Mouse (Mus musculus) hindbrain, embryonic 13.5 days (tissue): Measurements from ENCODE around the gene Lrrc8e. TPM values are rescaled to one million over a fixed set of nuclear protein-coding genes. Genes with fewer than 3 reads are reported as not detected.
A peak's percentile ranks its signal among the peaks of the same experiment; 100 is the strongest.

Experiments
- ATAC-seq: fragments of 200-750 bp; cut with Nextera tagmentation; 2 replicates; pipeline ENCODE4 v1.8.0; 2017; ENCODE audit warnings: moderate TSS enrichment; ENCODE audit not compliant: low FRiP score
- H3K27ac ChIP-seq: fragments of 300-500 bp; sonication (generic); 2 replicates; pipeline ENCODE4 v1.5.1; 2015; ENCODE audit warnings: inconsistent platforms, mild to moderate bottlenecking, moderate library complexity
- H3K27me3 ChIP-seq: fragments of 300-500 bp; sonication (generic); 2 replicates; pipeline ENCODE4 v1.6.1; 2015; ENCODE audit warnings: mild to moderate bottlenecking, inconsistent platforms
- H3K36me3 ChIP-seq: fragments of 300-500 bp; sonication (generic); 2 replicates; pipeline ENCODE4 v1.6.1; 2015; ENCODE audit warnings: mild to moderate bottlenecking, inconsistent platforms
- H3K4me1 ChIP-seq: fragments of 300-500 bp; sonication (generic); replicated peaks from 2 replicates; pipeline ENCODE4 v1.6.1; 2015; ENCODE audit warnings: inconsistent platforms
- H3K4me2 ChIP-seq: fragments of 300-500 bp; sonication (generic); 2 replicates; pipeline ENCODE4 v1.6.1; 2015; ENCODE audit warnings: inconsistent platforms, mild to moderate bottlenecking, moderate library complexity
- H3K4me3 ChIP-seq: fragments of 300-500 bp; sonication (generic); 2 replicates; pipeline ENCODE4 v1.5.1; 2015; ENCODE audit warnings: mild to moderate bottlenecking, inconsistent platforms
- H3K9ac ChIP-seq: fragments of 300-500 bp; sonication (generic); 2 replicates; pipeline ENCODE4 v1.6.1; 2015; ENCODE audit warnings: mild to moderate bottlenecking, inconsistent platforms
- H3K9me3 ChIP-seq: fragments of 300-500 bp; sonication (generic); 2 replicates; pipeline ENCODE4 v1.6.1; 2016; ENCODE audit warnings: inconsistent platforms
- WGBS: fragments of 180-500 bp; shearing (Covaris S2); methylation state at CpG from one replicate; pipeline ENCODE4 v1.1.7; 2015; 5-methylcytosine and 5-hydroxymethylcytosine counted together
- polyA plus RNA-seq: library from polyadenylated mRNA; unstranded; fragments of >200 nt; fragmentation: Nextera tagmentation; extraction: Ambion mirVana; gene quantifications from 2 replicates; pipeline ENCODE4 v1.2.1, GENCODE M21; 2015

Gene Lrrc8e
- not detected in 2 replicates for polyA plus RNA-seq

DNA sequence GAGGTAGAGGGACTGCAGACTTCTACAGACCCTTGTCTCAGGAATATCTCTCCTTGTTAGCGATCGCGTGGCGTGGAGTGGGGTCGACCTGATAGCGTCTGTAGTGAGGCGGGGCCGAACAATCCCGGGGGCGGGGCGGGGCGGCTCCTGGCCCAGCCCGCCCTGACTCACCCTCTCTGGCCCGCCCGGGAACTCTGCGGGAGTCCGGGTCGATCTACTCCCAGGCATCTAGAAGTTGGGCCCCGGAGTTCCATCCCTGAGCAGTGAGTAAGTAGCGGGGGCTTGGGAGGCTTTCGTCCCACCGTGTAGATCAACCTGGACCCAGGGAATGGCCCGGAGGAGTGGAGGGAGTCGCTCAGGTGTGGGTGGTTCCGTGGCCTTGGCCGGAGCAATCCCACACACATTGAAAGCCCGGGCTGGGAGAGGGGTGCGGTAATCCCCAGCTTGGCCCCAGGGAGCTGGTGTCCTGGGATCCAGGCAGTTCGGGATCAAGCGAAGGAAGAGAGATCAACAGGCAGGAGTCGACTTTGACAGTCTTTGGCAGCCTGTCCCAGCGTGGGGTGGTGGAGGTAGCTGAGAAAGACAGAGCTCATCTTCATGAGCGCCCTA is at the start of gene Lrrc8e:
Gene Lrrc8e (plus strand): TSS at position 89 of the 609 bp plus-strand sequence.
- peaks cover 51% of the 10 kb centered on the region for H3K27me3 ChIP-seq
- WGBS = 5% methylated on average over 33 of the region's 33 CpGs
- H3K9me3 ChIP-seq = no peaks in the 10 kb centered on the region
- 0 out of 2 replicates have a peak, but pooled peaks have one; percentile 28 for ATAC-seq
- H3K4me3 ChIP-seq = peak within 1 kb of the TSS; percentile 12; the same call in 1 of the 2 replicates
- no peak within 1 kb of the TSS for H3K27ac ChIP-seq
- peak within 1 kb of the TSS; percentile 41 for H3K4me2 ChIP-seq
- H3K4me1 ChIP-seq = peaks cover 6% of the 10 kb centered on the region; the same call in 1 of the 2 replicates
- H3K36me3 ChIP-seq = no peaks in the 10 kb centered on the region
- H3K9ac ChIP-seq = peak within 1 kb of the TSS; percentile 53; the same call in 1 of the 2 replicates

GRCm38 (mm10) chr8:4183409-4183808 is 43.2 kb upstream of the Lrrc8e start:
- Histone ChIP-seq H3K4me1 (no peaks in the 10 kb centered on the region), H3K9me3 (no peaks in the 10 kb centered on the region), H3K4me2 (no peak overlapping the region), H3K9ac (no peak overlapping the region), H3K27me3 (no peaks in the 10 kb centered on the region), H3K4me3 (no peak overlapping the region), H3K27ac (no peak overlapping the region), H3K36me3 (peaks cover 70% of the 10 kb centered on the region)
- no peak for ATAC-seq
- WGBS = 85% methylated on average over 8 of the region's 8 CpGs

DNA sequence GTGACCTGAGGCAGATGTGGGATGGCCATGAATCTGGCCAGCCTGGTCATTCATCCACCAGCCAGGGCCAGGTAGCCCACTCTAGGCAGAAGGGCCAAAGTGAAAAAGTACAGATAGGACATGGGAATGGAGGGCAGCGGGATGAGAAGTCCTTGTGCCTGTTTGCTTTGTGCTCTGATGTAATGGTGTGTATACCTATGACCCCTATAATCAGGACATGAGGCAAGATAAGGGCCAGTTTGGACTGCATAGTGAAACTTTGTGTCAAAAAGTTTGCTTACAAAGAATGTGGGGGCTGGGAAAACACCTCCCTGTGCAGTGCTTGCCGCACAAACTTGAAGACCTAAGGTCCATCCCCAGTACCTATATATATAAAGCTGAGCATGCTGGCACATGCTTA is 40.5 kb upstream of the Lrrc8e start:
- H3K27me3 ChIP-seq = no peaks in the 10 kb centered on the region
- no peak for ATAC-seq
- H3K9ac ChIP-seq = no peak overlapping the region
- WGBS = 91% methylated on average over 2 of the region's 2 CpGs
- no peak overlapping the region for H3K4me2 ChIP-seq
- peaks cover 1% of the 10 kb centered on the region; the same call in 1 of the 2 replicates for H3K4me1 ChIP-seq
- H3K27ac ChIP-seq = no peak overlapping the region
- no peak overlapping the region for H3K4me3 ChIP-seq
- H3K9me3 ChIP-seq = no peaks in the 10 kb centered on the region
- peaks cover 81% of the 10 kb centered on the region for H3K36me3 ChIP-seq

- peaks cover 79% of the 10 kb centered on the region for H3K36me3 ChIP-seq
- H3K9me3 ChIP-seq = no peaks in the 10 kb centered on the region
- H3K27me3 ChIP-seq = no peaks in the 10 kb centered on the region
- no peak overlapping the region for H3K4me3 ChIP-seq
- peaks cover 25% of the 10 kb centered on the region for H3K4me1 ChIP-seq
- H3K4me2 ChIP-seq = no peak overlapping the region
- 0 out of 2 replicates have a peak overlapping the region, but pooled peaks have one; percentile 35 for H3K27ac ChIP-seq
- no peak for ATAC-seq
- no peak overlapping the region for H3K9ac ChIP-seq
Observed at GRCm38 (mm10) chr8:4188605-4189004, 38.0 kb upstream of the Lrrc8e start.

- H3K4me3 ChIP-seq = no peak overlapping the region
- H3K4me1 ChIP-seq = peaks cover 29% of the 10 kb centered on the region
- H3K9me3 ChIP-seq = no peaks in the 10 kb centered on the region
- H3K27ac ChIP-seq = 0 out of 2 replicates have a peak overlapping the region, but pooled peaks have one; percentile 35
- H3K27me3 ChIP-seq = no peaks in the 10 kb centered on the region
- H3K9ac ChIP-seq = no peak overlapping the region
- 30% methylated on average over 3 of the region's 3 CpGs for WGBS
- no peak overlapping the region for H3K4me2 ChIP-seq
- H3K36me3 ChIP-seq = peaks cover 80% of the 10 kb centered on the region
- no peak for ATAC-seq
Observed at GRCm38 (mm10) chr8:4189031-4189722, 37.5 kb upstream of the Lrrc8e start.

DNA sequence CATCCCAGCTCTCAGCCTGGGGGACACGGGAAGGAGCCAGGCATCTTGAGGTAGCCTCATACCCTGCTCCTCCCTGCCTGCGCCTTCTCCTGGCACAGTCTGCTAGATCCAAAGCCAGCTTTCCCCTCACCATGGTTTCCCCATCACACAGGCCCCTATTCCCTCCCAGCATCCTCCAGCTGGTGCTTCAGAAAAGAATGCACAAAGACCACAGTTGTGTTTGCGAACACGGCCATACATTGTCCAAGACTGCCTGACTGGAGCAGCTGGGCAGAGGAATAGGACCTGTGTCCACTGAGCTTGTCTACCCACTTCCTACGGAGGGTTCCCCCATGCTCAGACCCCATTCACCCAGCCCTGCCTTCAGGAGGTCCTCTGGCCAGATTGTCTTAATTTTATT is 34.3 kb upstream of the Lrrc8e start:
- Histone ChIP-seq H3K4me1 (peaks cover 29% of the 10 kb centered on the region), H3K4me2 (no peak overlapping the region), H3K9ac (no peak overlapping the region), H3K9me3 (no peaks in the 10 kb centered on the region), H3K27me3 (no peaks in the 10 kb centered on the region), H3K36me3 (peaks cover 79% of the 10 kb centered on the region), H3K27ac (peak overlapping the region; percentile 82), H3K4me3 (no peak overlapping the region)
- ATAC-seq = peak; percentile 47
- 25% methylated on average over 5 of the region's 5 CpGs for WGBS

DNA sequence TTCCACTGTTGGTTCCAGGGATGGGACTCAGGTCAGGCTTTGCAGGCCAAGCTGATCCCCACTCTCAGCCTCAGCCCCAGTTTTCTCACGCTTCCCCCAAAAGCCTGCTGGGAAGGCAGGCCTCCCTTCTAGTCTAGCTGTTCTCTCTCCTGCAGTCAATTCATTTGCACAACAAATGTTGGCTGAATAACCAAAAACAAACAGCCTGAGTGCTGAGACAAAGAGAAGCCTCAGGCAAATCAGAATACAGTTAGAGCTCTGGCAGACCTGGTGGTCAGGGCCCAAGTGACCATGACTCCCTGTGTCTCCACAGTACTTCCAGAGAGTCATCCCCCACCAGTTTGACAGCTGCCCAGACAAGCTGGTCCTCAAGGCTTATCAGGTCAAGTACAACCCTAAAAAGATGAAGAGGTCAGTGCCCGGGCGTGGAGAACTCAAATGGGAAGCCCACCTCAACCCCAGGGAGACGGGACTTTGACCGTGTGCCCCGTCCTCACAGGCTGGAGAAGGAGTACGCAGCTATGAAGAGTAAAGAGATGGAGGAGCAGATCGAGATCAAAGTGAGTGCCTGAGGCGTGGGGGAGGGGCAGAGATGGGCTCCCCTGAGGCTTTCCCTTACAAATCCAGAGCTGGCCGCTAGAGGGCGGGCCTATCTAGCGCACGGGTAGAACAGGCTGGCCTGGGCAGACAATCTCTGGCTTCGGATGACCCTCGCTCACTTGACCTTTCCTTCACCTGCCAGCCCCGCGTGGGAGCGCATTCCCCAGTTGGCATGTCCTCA is 33.6 kb upstream of the Lrrc8e start:
- Histone ChIP-seq H3K4me3 (no peak overlapping the region), H3K27ac (peak overlapping the region; percentile 82), H3K36me3 (peaks cover 79% of the 10 kb centered on the region), H3K4me2 (peak overlapping the region; percentile 4; the same call in 1 of the 2 replicates), H3K4me1 (peaks cover 29% of the 10 kb centered on the region), H3K9ac (0 out of 2 replicates have a peak overlapping the region, but pooled peaks have one; percentile 31), H3K9me3 (no peaks in the 10 kb centered on the region), H3K27me3 (no peaks in the 10 kb centered on the region)
- peak; percentile 78 for ATAC-seq
- WGBS = 2% methylated on average over 18 of the region's 18 CpGs

GRCm38 (mm10) chr8:4193588-4193894 is 33.1 kb upstream of the Lrrc8e start:
- no peak overlapping the region for H3K4me3 ChIP-seq
- H3K9me3 ChIP-seq = no peaks in the 10 kb centered on the region
- H3K27me3 ChIP-seq = no peaks in the 10 kb centered on the region
- H3K4me2 ChIP-seq = no peak overlapping the region
- no peak overlapping the region for H3K9ac ChIP-seq
- H3K36me3 ChIP-seq = peaks cover 79% of the 10 kb centered on the region
- 50% methylated on average over 7 of the region's 7 CpGs for WGBS
- no peak overlapping the region; the same call in 1 of the 2 replicates for H3K27ac ChIP-seq
- ATAC-seq = peak; percentile 15
- H3K4me1 ChIP-seq = peaks cover 29% of the 10 kb centered on the region

DNA sequence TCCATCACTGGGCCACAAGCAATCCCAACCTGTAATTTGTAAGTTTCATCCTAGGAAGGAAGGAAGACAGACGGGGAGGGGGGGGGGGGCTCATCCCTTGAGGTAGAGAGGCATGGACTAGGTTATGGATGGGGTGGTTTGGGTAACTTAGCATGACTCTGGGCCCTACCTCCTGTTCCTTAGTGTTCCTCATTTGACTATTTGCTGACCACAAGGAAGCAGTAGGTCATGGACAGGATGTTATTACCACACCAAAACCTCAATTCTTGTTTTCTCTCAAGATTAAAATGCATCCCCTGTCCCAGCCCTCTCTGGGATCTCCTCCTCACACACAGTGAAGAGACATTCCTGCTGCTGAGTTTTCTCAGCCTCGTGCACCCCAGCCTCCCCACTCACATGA is 25.3 kb upstream of the Lrrc8e start:
- Histone ChIP-seq H3K9me3 (no peaks in the 10 kb centered on the region), H3K9ac (no peak overlapping the region), H3K36me3 (peaks cover 97% of the 10 kb centered on the region), H3K27ac (no peak overlapping the region), H3K4me2 (no peak overlapping the region), H3K4me3 (no peak overlapping the region), H3K27me3 (peaks cover 38% of the 10 kb centered on the region), H3K4me1 (peaks cover 10% of the 10 kb centered on the region)
- WGBS = 72% methylated on average over 2 of the region's 2 CpGs
- no peak for ATAC-seq

DNA sequence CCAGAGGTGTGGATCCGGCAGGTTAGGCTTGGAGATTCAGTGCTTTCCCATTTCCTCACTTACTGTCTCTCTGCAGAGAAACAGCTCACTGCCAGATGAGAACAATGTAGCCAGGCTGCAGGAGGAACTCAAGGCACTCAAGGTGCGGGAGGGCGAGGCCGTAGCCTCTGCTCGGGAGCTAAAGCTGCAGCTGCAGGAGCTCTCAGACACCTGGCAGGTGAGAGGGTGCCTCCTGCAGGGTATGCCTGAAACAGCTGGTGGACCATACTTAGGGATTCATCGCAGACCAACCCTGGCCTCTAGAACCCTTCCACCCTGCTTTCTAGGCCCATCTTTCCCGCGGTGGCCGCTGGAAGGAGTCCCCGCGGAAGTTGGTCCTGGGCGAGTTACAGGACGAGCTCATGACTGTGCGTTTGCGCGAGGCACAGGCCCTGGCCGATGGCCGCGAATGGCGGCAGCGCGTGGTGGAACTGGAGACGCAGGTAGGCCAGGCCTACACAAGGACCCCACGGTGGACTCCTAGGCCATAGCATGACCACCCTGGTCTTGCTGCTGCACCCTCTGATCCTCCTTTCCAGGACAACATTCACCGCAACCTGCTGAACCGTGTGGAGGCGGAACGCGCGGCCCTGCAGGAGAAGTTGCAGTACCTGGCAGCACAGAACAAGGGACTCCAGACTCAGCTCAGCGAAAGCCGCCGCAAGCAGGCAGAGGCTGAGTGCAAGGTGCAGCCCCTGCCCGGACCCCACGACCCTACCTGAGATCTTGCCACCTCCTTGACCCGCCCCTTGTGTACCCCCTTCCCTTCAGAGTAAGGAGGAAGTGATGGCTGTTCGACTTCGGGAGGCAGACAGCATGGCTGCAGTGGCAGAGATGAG is 21.1 kb upstream of the Lrrc8e start:
- Histone ChIP-seq H3K4me1 (peaks cover 33% of the 10 kb centered on the region), H3K9ac (peak overlapping the region; percentile 43), H3K9me3 (no peaks in the 10 kb centered on the region), H3K27me3 (peaks cover 48% of the 10 kb centered on the region), H3K4me2 (no peak overlapping the region), H3K27ac (no peak overlapping the region), H3K4me3 (no peak overlapping the region), H3K36me3 (peaks cover 96% of the 10 kb centered on the region)
- WGBS = 21% methylated on average over 38 of the region's 38 CpGs
- ATAC-seq = no peak; the same call in 1 of the 2 replicates

DNA sequence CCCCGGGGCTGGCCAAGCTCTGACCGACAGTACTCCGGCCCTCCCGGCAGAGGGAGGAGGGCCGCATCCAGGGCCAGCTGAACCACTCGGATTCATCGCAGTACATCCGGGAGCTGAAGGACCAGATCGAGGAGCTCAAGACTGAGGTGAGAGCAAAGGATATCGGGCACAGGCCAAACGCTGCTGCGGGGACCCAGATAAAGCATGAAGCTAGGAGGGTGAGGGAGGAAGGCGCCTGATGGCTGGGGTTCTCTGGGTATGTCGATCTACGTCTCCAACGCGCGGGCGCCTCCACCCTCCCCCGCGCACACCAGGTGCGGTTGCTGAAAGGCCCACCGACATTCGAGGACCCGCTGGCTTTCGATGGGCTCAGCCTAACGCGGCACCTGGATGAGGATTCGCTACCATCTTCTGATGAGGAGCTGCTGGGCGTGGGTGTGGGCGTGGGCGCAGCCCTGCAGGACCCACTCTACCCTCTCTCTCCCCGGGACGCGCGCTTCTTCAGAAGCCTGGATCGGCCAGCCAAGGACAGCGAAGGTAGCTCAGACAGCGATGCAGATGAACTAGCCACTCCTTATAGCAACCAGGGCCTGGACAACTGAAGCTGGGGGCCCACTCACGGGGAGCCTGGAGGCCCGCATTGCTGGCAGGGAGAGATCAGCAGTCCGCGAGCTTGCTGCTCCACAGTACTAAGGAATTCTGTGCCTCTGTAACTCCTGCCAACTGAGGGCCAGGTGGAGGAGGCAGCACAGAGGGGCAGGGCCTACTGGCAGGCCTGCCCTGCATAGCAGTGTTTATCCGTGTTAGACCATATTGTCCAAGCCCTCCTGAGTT is 20.2 kb upstream of the Lrrc8e start:
- Histone ChIP-seq H3K27ac (no peak overlapping the region), H3K27me3 (peaks cover 48% of the 10 kb centered on the region), H3K36me3 (peaks cover 96% of the 10 kb centered on the region), H3K4me2 (peak overlapping the region; percentile 15; the same call in 1 of the 2 replicates), H3K4me1 (peaks cover 41% of the 10 kb centered on the region), H3K9me3 (no peaks in the 10 kb centered on the region), H3K4me3 (peak overlapping the region; percentile 3; the same call in 1 of the 2 replicates), H3K9ac (peak overlapping the region; percentile 43)
- 0 out of 2 replicates have a peak, but pooled peaks have one; percentile 1 for ATAC-seq
- 16% methylated on average over 44 of the region's 44 CpGs for WGBS
